Mouse (Mus musculus) lung, postnatal 0 days (tissue): Measurements from ENCODE around the gene Gps2.

Experiments used
- CTCF ChIP-seq: IDR thresholded peaks from 2 replicates; pipeline ENCODE4 v1.5.1; 2016; ENCODE audit warnings: antibody characterized with exemption, mild to moderate bottlenecking
- EP300 ChIP-seq: IDR thresholded peaks from 2 replicates; pipeline ENCODE4 v1.6.1; 2016; ENCODE audit warnings: antibody characterized with exemption, mild to moderate bottlenecking, control low read depth

GRCm38 (mm10) chr11:69961841-69962240 lies 48.2 kb downstream of the Gps2 start:
- TF ChIP-seq CTCF (no peak), EP300 (no peak)
